Mouse (Mus musculus) lung, postnatal 0 days (tissue): ENCODE measurements around the gene Gm20481. TPM values are rescaled to one million over a fixed set of nuclear protein-coding genes. Genes with fewer than 3 reads are reported as not detected.
A peak's percentile ranks its signal among the peaks of the same experiment; 100 is the strongest.
"Not testable (repeated sequence)": the region's sequence is repeated elsewhere in the genome, so short reads cannot be mapped to it uniquely, and the experiment has no call there.

ENCODE experiments used
- ATAC-seq: fragments of 200-750 bp; cut with Nextera tagmentation; 2 replicates; pipeline ENCODE4 v1.8.0; 2017; ENCODE audit warnings: moderate library complexity
- DNase-seq: peaks from one replicate; pipeline ENCODE4 v3.0.0-alpha.2; 2016; ENCODE audit warnings: low spot score
- H3K27ac ChIP-seq: fragments of 300-500 bp; sonication (generic); 2 replicates; pipeline ENCODE4 v1.5.1; 2014; ENCODE audit warnings: antibody characterized with exemption, mild to moderate bottlenecking, low read length, mixed read lengths
- H3K27me3 ChIP-seq: fragments of 300-500 bp; sonication (generic); replicated peaks from 2 replicates; pipeline ENCODE4 v1.6.1; 2014; ENCODE audit warnings: low read length, mixed read lengths; ENCODE audit not compliant: insufficient read depth
- H3K36me3 ChIP-seq: fragments of 300-500 bp; sonication (generic); 2 replicates; pipeline ENCODE4 v1.6.1; 2014; ENCODE audit warnings: low read length, mixed read lengths; ENCODE audit not compliant: insufficient read depth
- H3K4me1 ChIP-seq: fragments of 300-500 bp; sonication (generic); 2 replicates; pipeline ENCODE4 v1.6.1; 2014; ENCODE audit warnings: antibody characterized with exemption, low read depth, low read length, mixed read lengths; ENCODE audit not compliant: insufficient read depth
- H3K4me2 ChIP-seq: fragments of 300-500 bp; sonication (generic); replicated peaks from 2 replicates; pipeline ENCODE4 v1.6.1; 2014; ENCODE audit warnings: low read depth, mild to moderate bottlenecking, low read length, moderate library complexity, mixed read lengths
- H3K4me3 ChIP-seq: fragments of 300-500 bp; sonication (generic); 2 replicates; pipeline ENCODE4 v1.5.1; 2014; ENCODE audit warnings: low read depth, low read length
- H3K9ac ChIP-seq: fragments of 300-500 bp; sonication (generic); replicated peaks from 2 replicates; pipeline ENCODE4 v1.6.1; 2014; ENCODE audit warnings: low read depth, mild to moderate bottlenecking
- H3K9me3 ChIP-seq: fragments of 300-500 bp; sonication (generic); 2 replicates; pipeline ENCODE4 v1.6.1; 2016; ENCODE audit warnings: low read length, mixed read lengths
- CTCF ChIP-seq: IDR thresholded peaks from 2 replicates; pipeline ENCODE4 v1.5.1; 2016; ENCODE audit warnings: antibody characterized with exemption, mild to moderate bottlenecking
- EP300 ChIP-seq: IDR thresholded peaks from 2 replicates; pipeline ENCODE4 v1.6.1; 2016; ENCODE audit warnings: antibody characterized with exemption, mild to moderate bottlenecking, control low read depth
- WGBS: fragments of 180-500 bp; shearing (Covaris S2); extraction: QIAGEN DNeasy Blood & Tissue Kit; methylation state at CpG from one replicate; pipeline ENCODE4 v1.1.7; 2014; 5-methylcytosine and 5-hydroxymethylcytosine counted together
- polyA plus RNA-seq: library from polyadenylated mRNA; unstranded; fragments of >200 nt; fragmentation: Nextera tagmentation; extraction: Ambion mirVana; gene quantifications from 2 replicates; pipeline ENCODE4 v1.2.1, GENCODE M21; 2015

Gm20481 gene
- polyA plus RNA-seq, 1 experiment from 2014 or later = not detected

DNA sequence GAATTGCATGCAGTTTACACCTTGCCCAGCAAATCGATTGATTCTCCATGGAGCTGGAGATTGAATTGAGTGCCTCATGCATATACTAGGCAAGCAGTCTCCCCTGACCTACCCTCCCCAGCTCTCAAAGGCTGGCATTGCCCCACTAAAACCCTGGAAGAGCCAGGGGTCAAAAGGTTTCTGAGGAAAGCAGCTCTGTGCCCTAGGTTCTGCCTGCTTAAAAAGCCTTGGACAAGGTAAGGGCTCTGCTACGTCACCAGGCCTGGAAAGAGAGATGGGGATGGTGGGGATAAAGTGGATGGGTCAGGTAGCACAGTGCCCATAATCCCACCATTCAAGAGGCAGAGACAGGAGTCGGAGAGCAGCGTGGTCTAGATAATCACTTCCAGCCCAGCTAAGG lies 14.9 kb upstream of the Gm20481 start:
- WGBS = 77% methylated on average over 4 of the region's 4 CpGs
- Histone ChIP-seq H3K27ac (no peak overlapping the region), H3K9ac (no peak overlapping the region), H3K36me3 (no peaks in the 10 kb centered on the region), H3K4me3 (no peak overlapping the region), H3K4me1 (peaks cover 6% of the 10 kb centered on the region; the same call in 1 of the 2 replicates), H3K9me3 (no peaks in the 10 kb centered on the region), H3K27me3 (no peaks in the 10 kb centered on the region), H3K4me2 (no peak overlapping the region)
- ATAC-seq (no peak), DNase-seq (no peak)
- TF ChIP-seq EP300 (no peak), CTCF (no peak)

- H3K9me3 ChIP-seq = no peaks in the 10 kb centered on the region
- no peak for TF ChIP-seq CTCF
- TF ChIP-seq EP300 = no peak
- no peak overlapping the region for H3K4me3 ChIP-seq
- WGBS = 77% methylated on average over 3 of the region's 3 CpGs
- no peak overlapping the region for H3K4me2 ChIP-seq
- ATAC-seq = no peak
- DNase-seq = no peak
- H3K27ac ChIP-seq = no peak overlapping the region
- H3K27me3 ChIP-seq = no peaks in the 10 kb centered on the region
- peaks cover 6% of the 10 kb centered on the region; the same call in 1 of the 2 replicates for H3K4me1 ChIP-seq
- no peaks in the 10 kb centered on the region for H3K36me3 ChIP-seq
- H3K9ac ChIP-seq = no peak overlapping the region
Measured at GRCm38 (mm10) chr17:34955884-34956283, 13.8 kb upstream of the Gm20481 start.

DNA sequence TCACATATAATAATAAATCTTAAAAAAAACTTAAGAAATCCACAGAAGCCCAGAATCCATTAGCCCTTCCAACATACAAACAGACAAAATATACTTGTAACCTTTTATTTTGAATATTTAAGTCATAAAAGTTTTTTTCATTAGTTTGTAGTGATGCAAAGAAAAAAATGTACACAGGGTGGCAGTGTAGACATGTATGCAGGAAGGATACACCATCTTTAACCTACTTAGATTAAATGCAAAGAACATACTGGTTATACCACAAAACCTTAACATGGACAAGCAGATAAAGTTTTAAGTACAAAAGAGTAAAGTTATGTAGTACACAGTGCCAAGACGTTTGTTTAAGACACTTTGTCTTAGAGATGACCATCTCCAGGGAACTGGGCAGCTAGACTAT lies 13.4 kb upstream of the Gm20481 start:
- TF ChIP-seq EP300 (no peak), CTCF (peak; percentile 67)
- ATAC-seq = no peak
- 24% methylated on average over 1 of the region's 1 CpGs for WGBS

DNA sequence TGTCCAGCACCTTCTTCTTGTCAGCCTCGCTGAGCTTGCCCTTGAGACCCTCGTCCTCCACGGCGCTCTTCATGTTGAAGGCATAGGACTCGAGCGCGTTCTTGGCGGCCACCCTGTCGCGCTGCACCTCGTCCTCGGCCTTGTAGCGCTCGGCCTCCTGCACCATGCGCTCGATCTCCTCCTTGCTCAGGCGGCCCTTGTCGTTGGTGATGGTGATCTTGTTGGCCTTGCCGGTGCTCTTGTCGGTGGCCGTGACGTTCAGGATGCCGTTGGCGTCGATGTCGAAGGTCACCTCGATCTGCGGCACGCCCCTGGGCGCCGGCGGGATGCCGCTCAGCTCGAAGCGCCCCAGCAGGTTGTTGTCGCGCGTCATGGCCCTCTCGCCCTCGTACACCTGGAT lies 12.4 kb upstream of the Gm20481 start:
- not testable (repeated sequence) for H3K36me3 ChIP-seq, ATAC-seq, DNase-seq, H3K4me2 ChIP-seq, H3K9ac ChIP-seq, H3K4me3 ChIP-seq, H3K27ac ChIP-seq, H3K9me3 ChIP-seq, H3K27me3 ChIP-seq, H3K4me1 ChIP-seq
- WGBS = 17% methylated on average over 32 of the region's 40 CpGs

More for the DNA sequence above, 13.4 kb upstream of the Gm20481 start:
- no peaks in the 10 kb centered on the region for H3K9me3 ChIP-seq
- H3K27me3 ChIP-seq = no peaks in the 10 kb centered on the region
- H3K4me1 ChIP-seq = peaks cover 3% of the 10 kb centered on the region; the same call in 1 of the 2 replicates
- no peak overlapping the region for H3K27ac ChIP-seq
- peak; percentile 75 for DNase-seq
- no peak overlapping the region for H3K4me3 ChIP-seq
- H3K4me2 ChIP-seq = no peak overlapping the region
- no peaks in the 10 kb centered on the region for H3K36me3 ChIP-seq
- no peak overlapping the region for H3K9ac ChIP-seq

DNA sequence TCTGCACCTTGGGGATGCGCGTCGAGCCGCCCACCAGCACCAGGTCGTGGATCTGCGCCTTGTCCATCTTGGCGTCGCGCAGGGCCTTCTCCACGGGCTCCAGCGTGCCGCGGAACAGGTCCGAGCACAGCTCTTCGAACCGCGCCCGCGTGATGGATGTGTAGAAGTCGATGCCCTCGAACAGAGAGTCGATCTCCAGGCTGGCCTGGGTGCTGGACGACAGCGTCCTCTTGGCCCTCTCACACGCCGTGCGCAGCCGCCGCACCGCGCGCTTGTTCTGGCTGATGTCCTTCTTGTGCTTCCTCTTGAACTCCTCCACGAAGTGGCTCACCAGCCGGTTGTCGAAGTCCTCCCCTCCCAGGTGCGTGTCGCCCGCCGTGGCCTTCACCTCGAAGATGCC lies 11.7 kb upstream of the Gm20481 start:
- H3K4me3 ChIP-seq, H3K27me3 ChIP-seq, H3K9me3 ChIP-seq, H3K36me3 ChIP-seq, H3K4me1 ChIP-seq, DNase-seq, H3K9ac ChIP-seq, H3K27ac ChIP-seq, ATAC-seq, H3K4me2 ChIP-seq: not testable (repeated sequence)
- WGBS = 19% methylated on average over 22 of the region's 40 CpGs

DNA sequence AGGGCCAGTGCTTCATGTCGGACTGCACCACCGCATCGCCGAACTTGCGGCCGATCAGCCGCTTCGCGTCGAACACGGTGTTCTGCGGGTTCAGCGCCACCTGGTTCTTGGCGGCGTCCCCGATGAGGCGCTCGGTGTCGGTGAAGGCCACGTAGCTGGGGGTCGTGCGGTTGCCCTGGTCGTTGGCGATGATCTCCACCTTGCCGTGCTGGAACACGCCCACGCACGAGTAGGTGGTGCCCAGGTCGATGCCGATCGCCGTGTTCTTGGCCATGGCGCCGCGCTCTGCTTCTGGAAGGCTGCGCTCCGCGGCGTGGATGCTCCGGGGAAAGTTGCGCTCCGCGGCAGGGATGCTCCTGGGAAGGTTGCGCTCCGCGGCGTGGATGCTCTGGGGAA lies 11.0 kb upstream of the Gm20481 start:
- ATAC-seq = peak; percentile 18
- Histone ChIP-seq H3K4me2 (peak overlapping the region; percentile 52), H3K4me3 (peak overlapping the region; percentile 57; the same call in 1 of the 2 replicates)
- not testable (repeated sequence) for H3K36me3 ChIP-seq, H3K9me3 ChIP-seq, H3K4me1 ChIP-seq, H3K27ac ChIP-seq, H3K9ac ChIP-seq, H3K27me3 ChIP-seq, DNase-seq
- 1% methylated on average over 13 of the region's 47 CpGs for WGBS

DNA sequence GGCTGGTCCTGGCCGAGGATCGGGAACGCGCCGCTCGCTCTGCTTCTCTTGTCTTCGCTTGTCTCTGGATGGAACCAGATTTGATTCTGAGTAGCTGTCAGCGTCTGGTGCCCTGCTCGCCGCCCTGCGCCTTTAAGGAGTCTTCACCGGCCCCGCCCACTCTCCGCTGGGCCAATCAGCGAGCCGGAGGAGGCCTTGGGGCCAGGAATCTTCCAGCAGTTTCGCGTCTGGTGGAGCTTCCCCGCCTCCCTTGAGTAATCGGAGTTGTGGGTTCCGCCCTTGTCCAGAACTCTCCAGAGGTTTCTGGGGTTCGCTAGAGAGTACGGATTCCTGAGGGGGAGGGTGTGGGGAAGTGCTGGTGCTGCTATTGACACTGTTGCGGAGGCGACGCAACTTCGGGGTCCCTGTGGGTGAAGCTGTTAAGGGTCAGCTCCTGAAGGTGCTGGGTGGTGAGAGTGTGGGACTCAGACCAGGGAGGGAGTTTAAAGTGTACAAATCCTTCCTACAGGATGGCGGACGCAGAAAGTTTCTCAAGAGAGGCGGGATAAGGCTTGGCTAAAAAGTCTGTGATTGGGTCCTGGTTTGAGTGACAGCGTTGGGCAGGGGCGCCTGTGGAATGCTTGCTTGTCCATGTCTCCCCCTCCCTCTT lies 10.5 kb upstream of the Gm20481 start, which contains the start of gene Hspa1b:
Gene Hspa1b, minus strand, starts transcription at position 109 of the 649 bp plus-strand sequence.
- H3K9ac ChIP-seq = peak within 1 kb of the TSS; percentile 48
- TF ChIP-seq EP300 = peak; percentile 30
- not testable (repeated sequence) for H3K4me1 ChIP-seq, H3K9me3 ChIP-seq, H3K27me3 ChIP-seq, H3K36me3 ChIP-seq
- WGBS = 1% methylated on average over 25 of the region's 32 CpGs
- ATAC-seq (peak; percentile 96), DNase-seq (peak; percentile 96)
- H3K27ac ChIP-seq = peak within 1 kb of the TSS; percentile 98
- peak within 1 kb of the TSS; percentile 68 for H3K4me2 ChIP-seq
- peak within 1 kb of the TSS; percentile 57 for H3K4me3 ChIP-seq
